Mouse (Mus musculus): ENCODE data around the gene Zdhhc6. TPM values are rescaled to one million over a fixed set of nuclear protein-coding genes. Genes with fewer than 3 reads are reported as not detected.

Gene Zdhhc6
- polyA plus RNA-seq, 1 experiment from 2014 or later, result 90.1 TPM

GRCm38 (mm10) chr19:55227135-55227534, 88.7 kb downstream of the Zdhhc6 start:
- no peak overlapping the region for H3K4me2 ChIP-seq (replicated peaks)
- peaks cover 3% of the 10 kb centered on the region; the same call in 1 of the 2 replicates for H3K4me1 ChIP-seq
- 81% methylated on average over 7 of the region's 7 CpGs for WGBS
- H3K27me3 ChIP-seq, result no peaks in the 10 kb centered on the region
- ATAC-seq (ENCODE audit: low FRiP score), result no peak
- H3K27ac ChIP-seq, result no peak overlapping the region
- no peaks in the 10 kb centered on the region for H3K9me3 ChIP-seq (replicated peaks)
- no peak overlapping the region for H3K4me3 ChIP-seq
- no peaks in the 10 kb centered on the region for H3K36me3 ChIP-seq
- H3K9ac ChIP-seq, result no peak overlapping the region

DNA sequence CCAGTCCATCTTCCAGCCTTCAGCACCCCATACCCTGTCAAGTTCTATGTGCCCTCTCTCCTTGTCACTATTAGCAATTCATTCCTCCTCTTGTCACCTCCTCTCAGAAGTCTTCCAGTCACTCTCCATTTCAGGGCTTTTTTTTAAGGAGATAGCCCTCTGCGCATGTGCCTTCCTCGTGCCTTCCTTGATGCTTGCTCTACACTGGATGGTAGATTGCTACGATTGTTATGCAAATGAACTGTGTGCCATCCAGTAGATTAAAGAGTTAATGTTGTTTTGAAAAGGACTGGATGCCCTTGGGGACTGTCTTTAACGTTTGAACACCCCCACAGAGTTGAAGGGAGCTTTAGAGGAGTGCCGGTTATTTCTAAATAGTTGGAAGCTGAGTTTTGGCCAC, 89.2 kb downstream of the Zdhhc6 start:
- Histone ChIP-seq H3K4me3 (no peak overlapping the region), H3K9ac (no peak overlapping the region), H3K4me2 (replicated peaks) (no peak overlapping the region), H3K4me1 (peaks cover 3% of the 10 kb centered on the region; the same call in 1 of the 2 replicates), H3K9me3 (replicated peaks) (no peaks in the 10 kb centered on the region), H3K27ac (no peak overlapping the region), H3K36me3 (no peaks in the 10 kb centered on the region), H3K27me3 (no peaks in the 10 kb centered on the region)
- ATAC-seq (ENCODE audit: low FRiP score), result no peak
- WGBS, result 68% methylated on average over 5 of the region's 5 CpGs

DNA sequence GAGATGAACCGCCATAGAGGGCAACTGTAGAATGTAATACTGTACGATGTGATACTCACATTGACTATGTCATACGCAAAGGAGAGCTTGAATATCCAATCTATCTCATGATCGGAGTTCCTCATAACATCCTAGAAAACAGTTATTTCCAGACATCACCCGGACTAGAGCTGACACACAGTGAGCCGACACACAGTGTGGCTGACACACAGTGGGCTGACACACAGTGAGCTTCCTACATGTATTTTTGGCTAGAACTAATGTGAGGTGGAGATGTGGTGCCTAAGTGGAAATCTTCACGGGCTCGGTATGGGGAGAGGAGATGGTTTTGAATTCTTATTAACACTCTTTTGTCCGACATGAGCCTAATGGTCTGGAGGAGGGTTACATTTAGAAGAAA, 93.6 kb downstream of the Zdhhc6 start:
- Histone ChIP-seq H3K9me3 (replicated peaks) (no peaks in the 10 kb centered on the region), H3K9ac (no peak overlapping the region), H3K4me3 (no peak overlapping the region), H3K27me3 (peaks cover 4% of the 10 kb centered on the region; the same call in 1 of the 2 replicates), H3K4me1 (peaks cover 7% of the 10 kb centered on the region), H3K4me2 (replicated peaks) (no peak overlapping the region), H3K27ac (no peak overlapping the region), H3K36me3 (no peaks in the 10 kb centered on the region)
- ATAC-seq (ENCODE audit: low FRiP score), result no peak
- WGBS, result 92% methylated on average over 9 of the region's 9 CpGs

Other genes with a start within 250 kb of the Zdhhc6 start
- gene Gpam, start 188.8 kb downstream of the Zdhhc6 start, polyA plus RNA-seq (2016; fragmentation: Nextera tagmentation; extraction: Ambion mirVana), result 25.3 and 27.5 TPM in 2 replicates
- 0.22 and 0.57 TPM in 2 replicates for gene Tectb, start 135.3 kb downstream of the Zdhhc6 start, polyA plus RNA-seq (2016; fragmentation: Nextera tagmentation; extraction: Ambion mirVana)
- gene Gucy2g, start 74.8 kb downstream of the Zdhhc6 start, polyA plus RNA-seq (2016; fragmentation: Nextera tagmentation; extraction: Ambion mirVana), result not detected in 2 replicates
- gene Acsl5, start 64.1 kb downstream of the Zdhhc6 start, polyA plus RNA-seq (2016; fragmentation: Nextera tagmentation; extraction: Ambion mirVana), result 16.5 and 16.9 TPM in 2 replicates
- 28.8 and 32.3 TPM in 2 replicates for gene Vti1a, start 263 bp upstream of the Zdhhc6 start, polyA plus RNA-seq (2016; fragmentation: Nextera tagmentation; extraction: Ambion mirVana)